Mouse (Mus musculus) limb, embryonic 13.5 days (tissue): ENCODE results near the gene Nacc2. TPM values are rescaled to one million over a fixed set of nuclear protein-coding genes. Genes with fewer than 3 reads are reported as not detected.

Source experiments
- ATAC-seq: fragments of 200-750 bp; cut with Nextera tagmentation; 2 replicates; pipeline ENCODE4 v1.8.0; 2017; ENCODE audit warnings: low read depth, moderate number of reproducible peaks, moderate TSS enrichment; ENCODE audit not compliant: low FRiP score
- H3K27ac ChIP-seq: fragments of 300-500 bp; sonication (generic); 2 replicates; pipeline ENCODE4 v1.5.1; 2015; ENCODE audit warnings: inconsistent platforms, mild to moderate bottlenecking, moderate library complexity
- H3K27me3 ChIP-seq: fragments of 300-500 bp; sonication (generic); 2 replicates; pipeline ENCODE4 v1.6.1; 2015; ENCODE audit warnings: mild to moderate bottlenecking, inconsistent platforms
- H3K36me3 ChIP-seq: fragments of 300-500 bp; sonication (generic); 2 replicates; pipeline ENCODE4 v1.6.1; 2015; ENCODE audit warnings: inconsistent platforms, mild to moderate bottlenecking, moderate library complexity
- H3K4me1 ChIP-seq: fragments of 300-500 bp; sonication (generic); 2 replicates; pipeline ENCODE4 v1.6.1; 2015; ENCODE audit warnings: inconsistent platforms
- H3K4me2 ChIP-seq: fragments of 300-500 bp; sonication (generic); replicated peaks from 2 replicates; pipeline ENCODE4 v1.6.1; 2015; ENCODE audit warnings: inconsistent platforms, mild to moderate bottlenecking, moderate library complexity
- H3K4me3 ChIP-seq: fragments of 300-500 bp; sonication (generic); 2 replicates; pipeline ENCODE4 v1.5.1; 2015; ENCODE audit warnings: moderate library complexity, mild to moderate bottlenecking, inconsistent platforms
- H3K9ac ChIP-seq: fragments of 300-500 bp; sonication (generic); 2 replicates; pipeline ENCODE4 v1.6.1; 2015; ENCODE audit warnings: mild to moderate bottlenecking, inconsistent platforms
- H3K9me3 ChIP-seq: fragments of 300-500 bp; sonication (generic); 2 replicates; pipeline ENCODE4 v1.6.1; 2016; ENCODE audit warnings: inconsistent platforms
- WGBS: fragments of 180-500 bp; shearing (Covaris S2); methylation state at CpG from one replicate; pipeline ENCODE4 v1.1.7; 2015; 5-methylcytosine and 5-hydroxymethylcytosine counted together
- polyA plus RNA-seq: library from polyadenylated mRNA; unstranded; fragments of >200 nt; fragmentation: Nextera tagmentation; extraction: Ambion mirVana; gene quantifications from 2 replicates; pipeline ENCODE4 v1.2.1, GENCODE M21; 2015

Nacc2 gene
- 5.2 and 6.0 TPM in 2 replicates for polyA plus RNA-seq

- Histone ChIP-seq H3K9me3 (no peaks in the 10 kb centered on the region), H3K36me3 (no peaks in the 10 kb centered on the region), H3K27ac (no peak within 1 kb of the TSS), H3K4me1 (peaks cover 27% of the 10 kb centered on the region), H3K27me3 (peaks cover 43% of the 10 kb centered on the region), H3K4me3 (peak within 1 kb of the TSS; percentile 80), H3K4me2 (peak within 1 kb of the TSS; percentile 97), H3K9ac (peak within 1 kb of the TSS; percentile 83)
- 25% methylated on average over 9 of the region's 9 CpGs for WGBS
- ATAC-seq: peak; percentile 46; the same call in 1 of the 2 replicates
These were observed at the start of gene Nacc2 for GRCm38 (mm10) chr2:26123079-26123648. Gene Nacc2, minus strand, starts transcription at chr2:26123220.

- H3K9ac ChIP-seq: no peak overlapping the region
- H3K9me3 ChIP-seq: no peaks in the 10 kb centered on the region
- no peak overlapping the region for H3K4me2 ChIP-seq
- no peak overlapping the region for H3K4me3 ChIP-seq
- H3K4me1 ChIP-seq: peaks cover 3% of the 10 kb centered on the region; the same call in 1 of the 2 replicates
- WGBS: 80% methylated on average over 2 of the region's 2 CpGs
- no peak for ATAC-seq
- H3K27me3 ChIP-seq: peaks cover 27% of the 10 kb centered on the region
- no peak overlapping the region for H3K27ac ChIP-seq
- no peaks in the 10 kb centered on the region for H3K36me3 ChIP-seq
These were observed 49.1 kb upstream of the Nacc2 start for GRCm38 (mm10) chr2:26172166-26172565.

- 40% methylated on average over 2 of the region's 2 CpGs for WGBS
- no peak for ATAC-seq
- Histone ChIP-seq H3K9me3 (no peaks in the 10 kb centered on the region), H3K27ac (no peak overlapping the region), H3K27me3 (peaks cover 18% of the 10 kb centered on the region), H3K4me3 (no peak overlapping the region), H3K4me1 (peaks cover 3% of the 10 kb centered on the region; the same call in 1 of the 2 replicates), H3K36me3 (no peaks in the 10 kb centered on the region), H3K9ac (no peak overlapping the region), H3K4me2 (no peak overlapping the region)
These were observed 47.4 kb upstream of the Nacc2 start for GRCm38 (mm10) chr2:26170376-26170775.

- Histone ChIP-seq H3K27ac (no peak overlapping the region), H3K4me2 (no peak overlapping the region), H3K4me3 (no peak overlapping the region), H3K4me1 (peaks cover 3% of the 10 kb centered on the region; the same call in 1 of the 2 replicates), H3K36me3 (no peaks in the 10 kb centered on the region), H3K9ac (no peak overlapping the region), H3K9me3 (no peaks in the 10 kb centered on the region), H3K27me3 (peaks cover 12% of the 10 kb centered on the region)
- peak; percentile 66; the same call in 1 of the 2 replicates for ATAC-seq
- 23% methylated on average over 11 of the region's 11 CpGs for WGBS
These were observed 46.0 kb upstream of the Nacc2 start for GRCm38 (mm10) chr2:26168843-26169579.

GRCm38 (mm10) chr2:26166890-26167289 lies 43.9 kb upstream of the Nacc2 start:
- Histone ChIP-seq H3K27ac (no peak overlapping the region), H3K4me2 (no peak overlapping the region), H3K36me3 (no peaks in the 10 kb centered on the region), H3K9me3 (no peaks in the 10 kb centered on the region), H3K4me1 (peaks cover 3% of the 10 kb centered on the region; the same call in 1 of the 2 replicates), H3K4me3 (no peak overlapping the region), H3K9ac (no peak overlapping the region), H3K27me3 (peaks cover 6% of the 10 kb centered on the region)
- 56% methylated on average over 3 of the region's 3 CpGs for WGBS
- ATAC-seq: no peak

- 85% methylated on average over 9 of the region's 9 CpGs for WGBS
- Histone ChIP-seq H3K4me2 (no peak overlapping the region), H3K4me3 (no peak overlapping the region), H3K27me3 (no peaks in the 10 kb centered on the region), H3K4me1 (no peaks in the 10 kb centered on the region), H3K36me3 (no peaks in the 10 kb centered on the region), H3K27ac (no peak overlapping the region), H3K9ac (no peak overlapping the region), H3K9me3 (no peaks in the 10 kb centered on the region)
- ATAC-seq: no peak
These were observed 35.0 kb upstream of the Nacc2 start for GRCm38 (mm10) chr2:26158064-26158463.

- Histone ChIP-seq H3K9me3 (no peaks in the 10 kb centered on the region), H3K36me3 (no peaks in the 10 kb centered on the region), H3K27ac (no peak overlapping the region), H3K4me3 (no peak overlapping the region), H3K4me2 (no peak overlapping the region), H3K4me1 (no peaks in the 10 kb centered on the region), H3K9ac (no peak overlapping the region), H3K27me3 (no peaks in the 10 kb centered on the region)
- ATAC-seq: no peak
- 72% methylated on average over 10 of the region's 10 CpGs for WGBS
These were observed 33.4 kb upstream of the Nacc2 start for GRCm38 (mm10) chr2:26156191-26156977.

DNA sequence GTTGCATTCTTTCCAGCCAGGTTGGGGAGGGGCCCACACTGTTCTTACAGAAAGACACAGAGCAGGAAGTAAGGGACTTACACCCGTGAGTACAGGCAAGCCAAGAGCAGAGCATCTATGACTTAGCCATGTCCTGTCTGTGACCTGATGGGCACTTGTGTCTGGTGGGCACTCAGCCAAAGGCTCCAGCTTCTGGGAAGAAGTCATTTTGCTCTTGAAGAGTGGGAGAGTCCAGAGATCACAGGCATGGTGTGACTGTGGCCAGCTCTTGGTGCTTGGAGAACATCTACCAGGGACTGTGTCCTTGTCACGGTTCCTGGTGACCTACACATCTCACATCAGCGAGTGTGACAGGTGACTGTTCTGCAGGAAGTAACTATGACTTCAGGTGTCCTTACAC lies 32.7 kb upstream of the Nacc2 start:
- H3K27me3 ChIP-seq: no peaks in the 10 kb centered on the region
- no peak for ATAC-seq
- H3K9me3 ChIP-seq: no peaks in the 10 kb centered on the region
- no peak overlapping the region for H3K27ac ChIP-seq
- H3K4me1 ChIP-seq: no peaks in the 10 kb centered on the region
- H3K36me3 ChIP-seq: no peaks in the 10 kb centered on the region
- H3K4me3 ChIP-seq: no peak overlapping the region
- WGBS: 66% methylated on average over 3 of the region's 3 CpGs
- H3K9ac ChIP-seq: no peak overlapping the region
- H3K4me2 ChIP-seq: no peak overlapping the region

- WGBS: 66% methylated on average over 5 of the region's 5 CpGs
- ATAC-seq: no peak
- H3K4me1 ChIP-seq: no peaks in the 10 kb centered on the region
These were observed 31.6 kb upstream of the Nacc2 start for GRCm38 (mm10) chr2:26154586-26154985.

GRCm38 (mm10) chr2:26153909-26154340 lies 30.9 kb upstream of the Nacc2 start:
- H3K36me3 ChIP-seq: no peaks in the 10 kb centered on the region
- 11% methylated on average over 4 of the region's 4 CpGs for WGBS
- H3K4me2 ChIP-seq: no peak overlapping the region
- H3K9me3 ChIP-seq: no peaks in the 10 kb centered on the region
- H3K9ac ChIP-seq: no peak overlapping the region
- peak; percentile 75 for ATAC-seq
- H3K27ac ChIP-seq: no peak overlapping the region
- H3K4me1 ChIP-seq: no peaks in the 10 kb centered on the region
- no peak overlapping the region for H3K4me3 ChIP-seq
- no peaks in the 10 kb centered on the region for H3K27me3 ChIP-seq

More at GRCm38 (mm10) chr2:26154586-26154985, 31.6 kb upstream of the Nacc2 start:
- Histone ChIP-seq H3K9me3 (no peaks in the 10 kb centered on the region), H3K27me3 (no peaks in the 10 kb centered on the region), H3K4me3 (no peak overlapping the region), H3K36me3 (no peaks in the 10 kb centered on the region), H3K27ac (no peak overlapping the region), H3K4me2 (no peak overlapping the region), H3K9ac (no peak overlapping the region)

GRCm38 (mm10) chr2:26153295-26153694 lies 30.3 kb upstream of the Nacc2 start:
- Histone ChIP-seq H3K4me2 (no peak overlapping the region), H3K9me3 (no peaks in the 10 kb centered on the region), H3K9ac (no peak overlapping the region), H3K4me3 (no peak overlapping the region), H3K27me3 (no peaks in the 10 kb centered on the region), H3K36me3 (no peaks in the 10 kb centered on the region), H3K4me1 (peaks cover under 1% of the 10 kb centered on the region; the same call in 1 of the 2 replicates), H3K27ac (no peak overlapping the region)
- WGBS: 28% methylated on average over 4 of the region's 4 CpGs
- no peak for ATAC-seq
